Mouse (Mus musculus): Measurements from ENCODE around the gene Fam131b. TPM values are rescaled to one million over a fixed set of nuclear protein-coding genes. Genes with fewer than 3 reads are reported as not detected.

Fam131b gene
- polyA plus RNA-seq, 1 experiment from 2014 or later = not detected

DNA sequence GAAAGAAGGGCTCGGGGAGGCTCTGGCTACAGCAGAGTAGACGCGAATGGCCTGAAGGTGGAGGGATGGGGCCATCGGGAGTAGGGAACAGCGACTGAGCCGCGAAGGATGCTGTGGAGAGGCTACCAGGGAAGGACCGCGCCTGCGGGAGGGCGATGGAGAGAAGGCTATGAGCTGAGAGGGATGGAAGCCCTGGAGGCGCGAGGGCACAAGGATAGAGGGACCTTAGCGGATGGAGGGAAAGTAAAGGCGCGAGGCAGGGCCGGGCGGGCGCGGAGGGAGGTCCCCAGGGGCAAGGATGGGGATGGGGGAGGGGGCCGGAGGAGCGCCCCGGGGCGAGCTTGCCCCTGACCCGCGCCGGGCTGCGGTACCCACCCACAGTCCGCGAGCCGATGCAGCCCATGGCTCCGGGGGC is 369 bp downstream of the Fam131b start:
- ATAC-seq (ENCODE audit: insufficient read depth) = no peak
- under 1% methylated on average over 17 of the region's 32 CpGs for WGBS (ENCODE audit: insufficient replicate concordance)
- H3K9ac ChIP-seq = no peak overlapping the region
- peaks cover 56% of the 10 kb centered on the region for H3K27me3 ChIP-seq
- H3K4me1 ChIP-seq (replicated peaks) = peaks cover 17% of the 10 kb centered on the region
- H3K27ac ChIP-seq (replicated peaks) = no peak overlapping the region
- H3K9me3 ChIP-seq (replicated peaks) = no peaks in the 10 kb centered on the region
- H3K36me3 ChIP-seq (replicated peaks) = no peaks in the 10 kb centered on the region
- peak overlapping the region; percentile 62 for H3K4me2 ChIP-seq
- H3K4me3 ChIP-seq (replicated peaks) = peak overlapping the region; percentile 40

DNA sequence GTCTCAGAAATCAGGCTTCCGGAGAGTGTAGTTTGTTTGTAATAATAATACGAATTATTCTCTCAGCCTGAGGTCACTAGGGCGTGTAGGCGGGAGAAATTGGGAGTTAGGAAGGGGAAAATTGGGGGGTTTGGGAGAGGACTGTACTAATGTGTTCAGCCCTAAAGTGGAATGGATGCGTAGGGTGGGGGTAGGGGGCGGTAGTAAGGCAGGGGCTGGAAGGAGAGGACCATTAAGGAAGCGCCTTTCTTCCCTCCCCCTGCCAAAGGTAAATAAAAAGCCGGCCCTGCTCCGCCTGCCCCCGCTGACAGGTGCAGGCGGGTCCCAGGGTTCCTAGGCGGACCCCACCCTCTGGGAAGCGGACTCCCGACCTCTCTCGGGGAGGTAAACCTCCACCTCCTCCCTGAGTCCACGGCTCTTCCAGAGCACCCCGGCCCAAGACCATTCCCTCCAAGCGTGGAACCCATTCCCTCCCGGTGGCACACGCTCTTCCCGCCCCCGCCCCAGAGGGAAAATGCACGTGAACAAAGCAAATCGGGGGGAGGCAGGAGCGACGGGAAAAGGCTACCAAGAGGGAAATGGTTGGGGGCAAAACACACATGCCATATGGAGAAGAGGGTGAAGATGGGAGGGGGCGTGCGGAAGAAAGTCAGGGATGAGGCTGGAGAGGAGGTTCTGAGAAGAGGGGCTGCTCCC is 924 bp downstream of the Fam131b start:
- Histone ChIP-seq H3K27me3 (peaks cover 56% of the 10 kb centered on the region), H3K4me1 (replicated peaks) (peaks cover 13% of the 10 kb centered on the region), H3K4me2 (peak overlapping the region; percentile 62; the same call in 1 of the 2 replicates), H3K36me3 (replicated peaks) (no peaks in the 10 kb centered on the region), H3K27ac (replicated peaks) (no peak overlapping the region), H3K9me3 (replicated peaks) (no peaks in the 10 kb centered on the region), H3K9ac (no peak overlapping the region), H3K4me3 (replicated peaks) (peak overlapping the region; percentile 40; the same call in 1 of the 2 replicates)
- ATAC-seq (ENCODE audit: insufficient read depth) = no peak
- 4% methylated on average over 28 of the region's 28 CpGs for WGBS (ENCODE audit: insufficient replicate concordance)

DNA sequence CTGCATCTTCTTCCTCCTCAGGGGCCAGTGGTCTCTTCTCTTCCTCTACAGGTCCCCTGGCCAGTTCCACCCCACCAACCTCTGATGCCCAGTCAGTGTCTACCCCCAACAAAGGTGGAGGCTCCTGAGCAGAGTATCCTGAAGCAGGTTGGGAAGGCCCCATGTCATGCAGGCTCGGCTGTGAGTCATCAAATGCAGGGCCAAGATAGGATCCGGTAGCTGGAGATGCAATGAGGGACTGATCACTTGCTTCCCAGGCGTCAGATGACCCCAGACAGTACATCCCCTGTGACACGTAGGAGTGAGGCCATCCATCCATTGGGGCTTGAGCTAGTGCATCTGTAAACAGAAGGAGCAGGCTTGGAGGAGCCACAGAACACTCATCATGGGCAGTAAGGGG is 6.2 kb downstream of the Fam131b start:
- no peak overlapping the region for H3K27ac ChIP-seq (replicated peaks)
- H3K9ac ChIP-seq = no peak overlapping the region
- H3K4me3 ChIP-seq (replicated peaks) = no peak overlapping the region
- H3K4me1 ChIP-seq (replicated peaks) = no peaks in the 10 kb centered on the region
- 54% methylated on average over 4 of the region's 4 CpGs for WGBS (ENCODE audit: insufficient replicate concordance)
- no peaks in the 10 kb centered on the region for H3K36me3 ChIP-seq (replicated peaks)
- no peaks in the 10 kb centered on the region for H3K9me3 ChIP-seq (replicated peaks)
- no peak overlapping the region for H3K4me2 ChIP-seq
- peaks cover 35% of the 10 kb centered on the region for H3K27me3 ChIP-seq
- ATAC-seq (ENCODE audit: insufficient read depth) = no peak

DNA sequence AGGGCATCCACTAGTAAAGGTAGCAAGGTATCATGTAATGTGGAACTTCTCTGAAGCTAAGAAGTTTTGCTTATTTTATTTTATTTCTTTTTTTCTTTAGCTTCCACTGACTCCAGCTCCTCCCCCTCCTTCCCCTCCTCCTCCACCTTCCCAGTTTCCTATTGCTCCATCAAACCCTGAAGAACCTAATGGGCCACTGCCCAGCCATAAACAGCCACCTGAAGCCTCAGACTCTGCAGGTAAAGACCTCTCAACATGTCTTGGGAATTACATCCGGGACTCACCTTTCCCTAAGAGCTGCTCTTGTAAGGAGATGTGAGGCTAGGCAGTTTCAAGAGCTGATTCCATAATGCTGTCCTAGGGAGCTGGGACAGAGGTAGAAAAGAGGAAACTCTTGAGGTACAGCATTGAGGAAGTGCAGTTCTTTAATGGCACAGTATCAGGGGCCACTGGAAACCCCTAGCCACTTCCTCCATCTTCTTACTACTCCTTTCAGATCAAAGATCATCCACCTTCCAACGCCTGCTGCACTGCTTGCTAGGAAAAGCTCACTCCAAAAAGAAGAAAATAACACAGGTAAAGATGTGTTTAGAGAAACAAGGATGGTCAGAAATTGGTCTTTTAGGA is 13.9 kb downstream of the Fam131b start:
- Histone ChIP-seq H3K4me1 (replicated peaks) (no peaks in the 10 kb centered on the region), H3K4me2 (no peak overlapping the region), H3K36me3 (replicated peaks) (no peaks in the 10 kb centered on the region), H3K27ac (replicated peaks) (no peak overlapping the region), H3K4me3 (replicated peaks) (no peak overlapping the region), H3K9ac (no peak overlapping the region), H3K27me3 (no peaks in the 10 kb centered on the region), H3K9me3 (replicated peaks) (no peaks in the 10 kb centered on the region)
- 34% methylated on average over 2 of the region's 2 CpGs for WGBS (ENCODE audit: insufficient replicate concordance)
- no peak for ATAC-seq (ENCODE audit: insufficient read depth)

DNA sequence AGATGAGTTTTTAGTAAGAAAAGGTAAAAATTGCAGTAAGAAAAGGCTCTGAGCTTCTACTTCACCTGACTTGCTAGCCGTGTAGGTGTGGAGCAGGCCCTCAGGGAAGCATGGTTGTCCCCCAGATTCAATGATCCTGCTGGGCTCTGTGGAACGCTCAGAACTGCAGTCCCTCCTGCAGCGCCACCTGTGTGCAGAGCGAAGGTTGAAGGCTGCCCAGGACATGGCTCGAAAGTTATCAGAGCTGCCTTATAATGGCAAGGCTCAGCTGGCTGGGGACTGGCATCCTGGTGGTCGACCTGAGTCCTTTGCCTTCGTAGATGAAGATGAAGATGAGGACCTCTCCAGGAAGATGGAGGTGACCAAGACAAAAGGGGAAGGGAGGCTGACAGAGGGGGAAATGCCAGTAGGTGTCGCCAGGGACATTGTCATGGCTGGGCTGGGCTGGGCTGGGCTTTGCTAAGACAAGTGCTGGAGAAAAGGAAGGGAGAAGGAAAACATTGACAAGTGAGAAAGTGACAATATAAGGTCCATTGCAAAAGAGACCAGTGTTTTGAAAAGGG is 14.5 kb downstream of the Fam131b start:
- no peak overlapping the region for H3K4me3 ChIP-seq (replicated peaks)
- H3K27ac ChIP-seq (replicated peaks) = no peak overlapping the region
- H3K9ac ChIP-seq = no peak overlapping the region
- no peaks in the 10 kb centered on the region for H3K36me3 ChIP-seq (replicated peaks)
- ATAC-seq (ENCODE audit: insufficient read depth) = no peak
- H3K27me3 ChIP-seq = no peaks in the 10 kb centered on the region
- H3K4me1 ChIP-seq (replicated peaks) = no peaks in the 10 kb centered on the region
- H3K9me3 ChIP-seq (replicated peaks) = no peaks in the 10 kb centered on the region
- H3K4me2 ChIP-seq = no peak overlapping the region
- WGBS (ENCODE audit: insufficient replicate concordance) = 37% methylated on average over 8 of the region's 8 CpGs

DNA sequence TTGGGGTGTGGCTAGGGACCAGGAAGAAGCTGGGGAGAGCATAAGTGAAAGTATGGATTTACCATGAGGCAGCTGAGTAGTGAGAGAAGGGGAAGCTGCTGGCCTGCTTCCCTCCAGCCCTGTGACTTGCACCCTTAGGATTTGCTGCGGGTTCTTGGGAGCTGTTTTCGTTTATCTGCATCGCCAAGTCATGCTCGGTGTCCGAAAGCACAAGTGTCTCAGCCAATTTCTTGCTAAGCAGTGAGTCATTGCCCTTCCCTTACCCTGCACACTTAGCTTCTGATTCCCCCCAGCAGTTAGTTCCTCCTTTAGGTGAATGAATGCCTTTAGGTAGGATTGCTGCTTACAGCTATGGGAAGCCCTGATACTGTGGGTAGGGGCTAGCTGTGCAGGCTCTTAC is 25.1 kb downstream of the Fam131b start:
- no peak overlapping the region for H3K27ac ChIP-seq (replicated peaks)
- H3K4me1 ChIP-seq (replicated peaks) = no peaks in the 10 kb centered on the region
- no peak overlapping the region for H3K4me3 ChIP-seq (replicated peaks)
- H3K9me3 ChIP-seq (replicated peaks) = no peaks in the 10 kb centered on the region
- H3K4me2 ChIP-seq = no peak overlapping the region
- no peaks in the 10 kb centered on the region for H3K36me3 ChIP-seq (replicated peaks)
- WGBS (ENCODE audit: insufficient replicate concordance) = 22% methylated on average over 5 of the region's 5 CpGs
- H3K9ac ChIP-seq = no peak overlapping the region
- ATAC-seq (ENCODE audit: insufficient read depth) = no peak
- no peaks in the 10 kb centered on the region for H3K27me3 ChIP-seq

DNA sequence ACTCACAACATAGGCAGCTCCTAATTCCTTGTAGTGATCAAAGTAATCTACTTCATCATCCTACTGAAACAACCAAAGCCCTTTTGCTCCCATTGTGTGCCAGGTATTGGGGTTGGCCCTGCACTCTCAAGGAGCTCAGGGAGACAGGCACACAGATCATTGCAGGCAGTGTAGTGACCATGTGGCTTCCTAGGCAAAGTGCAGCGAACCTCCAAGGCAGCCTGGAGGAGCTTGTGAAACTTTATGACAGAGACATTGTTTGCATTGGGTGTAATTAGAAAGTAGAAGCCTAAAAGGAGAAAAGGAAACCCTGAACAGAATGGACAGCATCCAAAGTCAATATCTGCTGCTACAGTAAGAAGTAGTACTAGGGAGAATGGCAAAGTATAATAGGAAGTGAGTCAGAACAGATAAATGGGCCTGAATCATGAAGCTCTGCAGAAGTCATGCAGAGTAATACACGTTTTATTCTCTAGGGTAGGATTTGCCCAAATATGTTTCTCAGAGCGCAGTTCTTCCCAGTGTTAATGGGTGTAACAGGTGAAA is 28.8 kb downstream of the Fam131b start:
- Histone ChIP-seq H3K27ac (replicated peaks) (no peak overlapping the region), H3K36me3 (replicated peaks) (no peaks in the 10 kb centered on the region), H3K9me3 (replicated peaks) (no peaks in the 10 kb centered on the region), H3K4me2 (no peak overlapping the region), H3K27me3 (no peaks in the 10 kb centered on the region), H3K4me1 (replicated peaks) (no peaks in the 10 kb centered on the region), H3K9ac (no peak overlapping the region), H3K4me3 (replicated peaks) (no peak overlapping the region)
- 55% methylated on average over 3 of the region's 3 CpGs for WGBS (ENCODE audit: insufficient replicate concordance)
- ATAC-seq (ENCODE audit: insufficient read depth) = no peak

DNA sequence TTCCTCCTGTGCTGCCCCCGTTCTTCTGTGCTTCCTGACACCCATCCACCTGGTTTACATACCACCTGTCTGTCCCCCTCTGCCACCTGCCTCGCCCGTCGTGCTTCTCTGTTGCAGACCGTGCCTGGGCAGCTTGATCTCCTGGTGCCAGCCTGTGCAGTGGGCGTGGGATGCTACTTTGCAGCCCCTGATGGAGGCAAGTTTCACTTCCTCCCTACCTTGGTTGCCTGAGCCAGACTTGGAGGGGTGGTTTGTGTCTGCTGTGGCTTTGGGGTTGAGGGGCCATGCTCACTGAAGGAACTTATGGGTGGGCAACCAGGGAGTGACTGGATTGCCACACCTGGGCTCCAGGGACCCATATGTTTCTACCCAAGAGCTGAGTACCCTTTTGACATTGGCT is 31.1 kb downstream of the Fam131b start:
- Histone ChIP-seq H3K27me3 (no peaks in the 10 kb centered on the region), H3K4me3 (replicated peaks) (no peak overlapping the region), H3K4me2 (no peak overlapping the region), H3K4me1 (replicated peaks) (no peaks in the 10 kb centered on the region), H3K9ac (no peak overlapping the region), H3K36me3 (replicated peaks) (no peaks in the 10 kb centered on the region), H3K27ac (replicated peaks) (no peak overlapping the region), H3K9me3 (replicated peaks) (no peaks in the 10 kb centered on the region)
- 55% methylated on average over 6 of the region's 6 CpGs for WGBS (ENCODE audit: insufficient replicate concordance)
- no peak for ATAC-seq (ENCODE audit: insufficient read depth)

DNA sequence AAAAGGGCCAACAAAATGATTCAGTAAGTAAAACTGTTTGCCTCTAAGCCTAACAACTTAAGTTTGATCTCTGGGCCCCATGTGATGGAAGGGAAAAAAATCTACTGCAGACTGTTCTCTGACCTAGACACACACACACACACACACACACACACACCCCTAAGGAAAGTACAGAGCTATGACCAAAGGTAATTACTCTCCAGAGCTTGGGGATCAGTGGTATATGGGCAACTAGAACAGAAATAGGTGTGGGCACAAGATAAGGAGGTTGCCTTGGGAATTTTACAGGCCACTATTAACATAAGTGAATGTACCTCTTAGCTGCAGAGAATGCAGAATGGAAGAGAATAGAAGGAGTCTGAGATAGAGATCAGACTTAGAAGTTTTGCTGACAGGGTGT is 36.9 kb downstream of the Fam131b start:
- H3K4me3 ChIP-seq (replicated peaks) = no peak overlapping the region

DNA sequence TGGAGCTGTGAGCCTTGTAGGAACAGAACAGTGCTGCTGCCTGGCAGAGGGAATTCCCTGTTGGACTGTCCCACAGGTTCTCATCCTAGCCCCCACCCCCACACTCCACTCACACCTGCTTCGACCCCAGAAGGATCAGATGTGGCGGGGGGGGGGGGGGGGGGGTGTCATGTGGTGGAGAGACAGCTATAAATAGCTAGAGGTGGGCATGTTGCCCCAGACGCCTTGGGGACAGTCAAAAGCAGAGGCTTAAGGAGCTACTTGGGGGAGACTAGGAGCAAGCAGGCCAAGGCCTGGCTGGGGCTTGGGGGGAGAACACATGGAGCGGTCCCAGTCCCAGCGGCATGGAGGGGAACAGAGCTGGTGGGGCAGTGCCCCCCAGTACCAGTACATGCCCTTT is 38.0 kb downstream of the Fam131b start, which contains the start of gene Clcn1:
Clcn1 (plus strand) TSS at position 238 of the 400 bp plus-strand sequence.
- no peaks in the 10 kb centered on the region for H3K27me3 ChIP-seq
- no peak within 1 kb of the TSS for H3K4me3 ChIP-seq (replicated peaks)
- no peaks in the 10 kb centered on the region for H3K9me3 ChIP-seq (replicated peaks)
- no peak within 1 kb of the TSS for H3K4me2 ChIP-seq
- peaks cover 25% of the 10 kb centered on the region for H3K36me3 ChIP-seq (replicated peaks)
- H3K4me1 ChIP-seq (replicated peaks) = no peaks in the 10 kb centered on the region
- H3K9ac ChIP-seq = no peak within 1 kb of the TSS
- H3K27ac ChIP-seq (replicated peaks) = no peak within 1 kb of the TSS
- WGBS (ENCODE audit: insufficient replicate concordance) = 75% methylated on average over 4 of the region's 5 CpGs
- no peak for ATAC-seq (ENCODE audit: insufficient read depth)

More for the DNA sequence above, 36.9 kb downstream of the Fam131b start:
- ATAC-seq (ENCODE audit: insufficient read depth) = no peak
- no peaks in the 10 kb centered on the region for H3K4me1 ChIP-seq (replicated peaks)
- H3K9ac ChIP-seq = no peak overlapping the region
- H3K4me2 ChIP-seq = no peak overlapping the region
- peaks cover 14% of the 10 kb centered on the region for H3K36me3 ChIP-seq (replicated peaks)
- H3K9me3 ChIP-seq (replicated peaks) = no peaks in the 10 kb centered on the region
- H3K27me3 ChIP-seq = no peaks in the 10 kb centered on the region
- H3K27ac ChIP-seq (replicated peaks) = no peak overlapping the region

DNA sequence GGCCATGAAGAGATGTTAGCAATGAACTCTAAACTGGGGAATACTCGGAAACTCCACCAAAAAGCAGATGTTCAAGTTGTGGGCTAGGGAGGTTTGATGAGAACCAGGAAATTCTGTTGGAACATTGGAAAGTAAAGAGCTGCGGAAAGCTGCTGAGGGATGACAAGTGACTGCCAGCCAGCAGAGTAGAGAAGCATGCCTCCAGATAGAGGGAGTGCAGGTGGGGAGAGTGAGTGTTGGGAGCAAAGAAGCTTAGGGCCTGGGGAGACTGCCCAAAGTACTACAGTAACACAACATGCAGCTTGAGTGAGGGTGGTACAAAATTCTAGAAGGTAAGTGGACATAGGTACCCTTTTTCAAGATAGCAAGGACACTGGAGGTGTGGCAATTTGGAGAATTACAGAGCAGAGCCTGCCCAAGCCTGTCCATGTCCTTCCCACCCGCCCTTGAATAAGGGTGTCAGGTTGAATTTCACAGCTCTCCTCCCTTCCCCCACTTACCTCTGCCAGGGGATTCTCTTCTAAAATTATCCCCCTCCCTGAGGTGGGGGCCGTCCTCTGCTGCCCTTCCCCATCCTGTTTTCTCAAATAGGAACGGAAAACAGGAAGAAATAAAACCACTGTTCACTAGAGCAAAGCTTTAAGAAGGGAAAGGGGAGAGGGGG is 41.4 kb downstream of the Fam131b start:
- Histone ChIP-seq H3K4me3 (replicated peaks) (no peak overlapping the region), H3K4me1 (replicated peaks) (no peaks in the 10 kb centered on the region), H3K9ac (no peak overlapping the region), H3K4me2 (no peak overlapping the region), H3K27me3 (no peaks in the 10 kb centered on the region), H3K9me3 (replicated peaks) (no peaks in the 10 kb centered on the region), H3K27ac (replicated peaks) (no peak overlapping the region), H3K36me3 (replicated peaks) (peaks cover 58% of the 10 kb centered on the region)
- WGBS (ENCODE audit: insufficient replicate concordance) = 58% methylated on average over 5 of the region's 5 CpGs
- no peak for ATAC-seq (ENCODE audit: insufficient read depth)
